Mouse (Mus musculus) hindlimb bud, embryonic 11.5 days (tissue): ENCODE data around the gene Bbs9.

Experiments used
- DNase-seq: peaks from one replicate; pipeline ENCODE4 v3.0.0-alpha.2; 2012; ENCODE audit warnings: low read depth, low spot score; ENCODE audit errors: extremely low spot score

Bbs9 gene

GRCm38 (mm10) chr9:22735385-22735784 is 259.9 kb downstream of the Bbs9 start:
- no peak for DNase-seq

- no peak for DNase-seq
Observed at GRCm38 (mm10) chr9:22737893-22738292, 262.4 kb downstream of the Bbs9 start.

GRCm38 (mm10) chr9:22738861-22739260 is 263.3 kb downstream of the Bbs9 start:
- DNase-seq: no peak

- DNase-seq: no peak
Observed at GRCm38 (mm10) chr9:22741967-22742366, 266.5 kb downstream of the Bbs9 start.

GRCm38 (mm10) chr9:22748617-22749016 is 273.1 kb downstream of the Bbs9 start:
- DNase-seq: no peak

GRCm38 (mm10) chr9:22750779-22751545 is 275.4 kb downstream of the Bbs9 start:
- DNase-seq: no peak

GRCm38 (mm10) chr9:22751546-22751929 is 276.0 kb downstream of the Bbs9 start:
- no peak for DNase-seq

GRCm38 (mm10) chr9:22754081-22754672 is 278.7 kb downstream of the Bbs9 start:
- no peak for DNase-seq

- DNase-seq: no peak
Observed at GRCm38 (mm10) chr9:22758487-22758886, 283.0 kb downstream of the Bbs9 start.

GRCm38 (mm10) chr9:22759241-22759640 is 283.7 kb downstream of the Bbs9 start:
- no peak for DNase-seq

GRCm38 (mm10) chr9:22760376-22760775 is 284.9 kb downstream of the Bbs9 start:
- DNase-seq: no peak

GRCm38 (mm10) chr9:22761487-22761886 is 286.0 kb downstream of the Bbs9 start:
- DNase-seq: no peak

GRCm38 (mm10) chr9:22765618-22766220 is 290.2 kb downstream of the Bbs9 start:
- no peak for DNase-seq

- DNase-seq: no peak
Observed at GRCm38 (mm10) chr9:22767154-22767553, 291.6 kb downstream of the Bbs9 start.

- no peak for DNase-seq
Observed at GRCm38 (mm10) chr9:22767860-22768259, 292.3 kb downstream of the Bbs9 start.

- no peak for DNase-seq
Observed at GRCm38 (mm10) chr9:22771785-22772184, 296.3 kb downstream of the Bbs9 start.

- DNase-seq: no peak
Observed at GRCm38 (mm10) chr9:22776246-22776961, 300.9 kb downstream of the Bbs9 start.

GRCm38 (mm10) chr9:22777425-22777824 is 301.9 kb downstream of the Bbs9 start:
- no peak for DNase-seq

GRCm38 (mm10) chr9:22779631-22780030 is 304.1 kb downstream of the Bbs9 start:
- DNase-seq: no peak

- no peak for DNase-seq
Observed at GRCm38 (mm10) chr9:22786006-22786405, 310.5 kb downstream of the Bbs9 start.

- no peak for DNase-seq
Observed at GRCm38 (mm10) chr9:22788423-22788822, 312.9 kb downstream of the Bbs9 start.

- no peak for DNase-seq
Observed at GRCm38 (mm10) chr9:22788850-22789249, 313.3 kb downstream of the Bbs9 start.
